Mouse (Mus musculus): ENCODE results near the gene Ndrg3. TPM values are rescaled to one million over a fixed set of nuclear protein-coding genes. Genes with fewer than 3 reads are reported as not detected.

The Ndrg3 gene
- total and polyA plus RNA-seq, 3 experiments = 16.6 to 27.5 (median 21.8) TPM

DNA sequence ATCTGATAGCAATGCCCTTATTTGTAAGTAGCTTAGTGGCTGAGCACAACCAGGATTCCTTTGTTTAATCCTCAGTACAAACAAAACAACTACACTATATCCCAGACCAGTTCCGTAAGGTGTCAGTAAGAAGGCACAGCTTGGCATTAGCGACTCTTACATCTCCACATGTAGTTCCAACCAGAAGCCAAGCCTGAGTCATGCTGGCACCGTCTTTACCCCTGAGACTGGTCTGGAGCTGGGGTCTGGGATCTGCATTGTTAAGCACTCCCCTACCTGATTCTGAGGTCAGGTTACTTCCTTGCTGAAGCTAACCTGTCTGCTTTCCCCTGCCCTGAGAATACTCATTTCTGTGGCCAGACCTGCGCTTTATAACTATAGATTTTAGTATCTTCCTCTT, 23.4 kb downstream of the Ndrg3 start:
- Histone ChIP-seq H3K4me3 (replicated peaks in 1 of 3; ENCODE audit: low read depth in 2 of 3, low read length in 2 of 3, poor library complexity in 1 of 3) (no peak overlapping the region), H3K4me2 (ENCODE audit: insufficient read depth, low read depth, poor library complexity, severe bottlenecking) (no peak overlapping the region), H3K9me3 (replicated peaks; ENCODE audit: low read length) (no peaks in the 10 kb centered on the region), H3K27me3 (replicated peaks) (no peaks in the 10 kb centered on the region), H3K79me2 (replicated peaks; ENCODE audit: control insufficient read depth, extremely low read depth, insufficient read depth, poor library complexity, severe bottlenecking) (no peaks in the 10 kb centered on the region), H3K9ac (ENCODE audit: insufficient read depth, low read depth) (no peak overlapping the region), H3K27ac (ENCODE audit: insufficient read depth, low read depth) (no peak overlapping the region), H3K36me3 (replicated peaks in 1 of 2; ENCODE audit: control insufficient read depth in 1 of 2, insufficient read depth in 1 of 2, low read length in 1 of 2) (peaks cover 3 to 34% of the 10 kb centered on the region in 2 experiments), H3K4me1 (ENCODE audit: control insufficient read depth in 1 of 2, insufficient read depth in 2 of 2) (peaks cover 0 to 2% of the 10 kb centered on the region in 2 experiments; a peak in 1 of 4 replicates)
- dilution Hi-C loops (cut with MboI; ENCODE audit: extremely low pct_ligation_motif_present, extremely low pct_unique_long_range_greater_than_20kb, low sequenced_read_pairs) = no loop called here
- TF ChIP-seq RCOR1 (conservative IDR thresholded peaks at IDR 0.05; ENCODE audit: low read depth, low read length) (no peak), E2F4 (IDR thresholded peaks at IDR 0.05; ENCODE audit: insufficient replicate concordance, low read depth, low read length) (no peak), ELF1 (IDR thresholded peaks at IDR 0.05; ENCODE audit: low read depth, low read length) (no peak)
- in situ Hi-C loops (cut with MboI; ENCODE audit: low pct_ligation_motif_present, low pct_unique_long_range_greater_than_20kb, low sequenced_read_pairs) = no loop called here
- DNase-seq (ENCODE audit: extremely low read depth) = no peak

DNA sequence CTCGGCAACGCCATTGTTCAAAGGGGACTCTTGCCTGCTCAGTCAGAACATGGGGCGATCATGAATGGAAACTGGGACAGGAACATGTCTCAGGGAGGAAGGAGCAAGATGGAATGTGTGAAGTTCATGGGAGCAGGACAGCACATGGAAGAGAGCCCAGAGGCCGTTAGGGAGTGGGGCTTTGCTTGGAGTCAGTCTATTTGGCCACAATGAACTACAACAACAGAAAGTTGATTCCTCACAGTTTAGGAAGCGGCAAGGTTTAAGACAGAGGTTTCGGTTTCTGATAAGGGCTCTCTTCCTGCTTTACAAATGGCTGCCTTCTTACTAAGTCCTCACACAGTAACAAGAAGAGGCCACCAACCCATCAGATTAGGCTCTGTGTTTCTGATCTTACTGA, 24.5 kb downstream of the Ndrg3 start:
- Histone ChIP-seq H3K27ac (ENCODE audit: insufficient read depth, low read depth) (no peak overlapping the region), H3K36me3 (replicated peaks in 1 of 2; ENCODE audit: control insufficient read depth in 1 of 2, insufficient read depth in 1 of 2, low read length in 1 of 2) (peaks cover 3 to 27% of the 10 kb centered on the region in 2 experiments), H3K4me2 (ENCODE audit: insufficient read depth, low read depth, poor library complexity, severe bottlenecking) (no peak overlapping the region), H3K27me3 (replicated peaks) (no peaks in the 10 kb centered on the region), H3K79me2 (replicated peaks; ENCODE audit: control insufficient read depth, extremely low read depth, insufficient read depth, poor library complexity, severe bottlenecking) (no peaks in the 10 kb centered on the region), H3K4me3 (replicated peaks in 1 of 3; ENCODE audit: low read depth in 2 of 3, low read length in 2 of 3, poor library complexity in 1 of 3) (no peak overlapping the region), H3K9ac (ENCODE audit: insufficient read depth, low read depth) (no peak overlapping the region), H3K4me1 (ENCODE audit: control insufficient read depth in 1 of 2, insufficient read depth in 2 of 2) (peaks cover under 1 to 2% of the 10 kb centered on the region in 2 experiments; a peak in 3 of 4 replicates), H3K9me3 (replicated peaks; ENCODE audit: low read length) (no peaks in the 10 kb centered on the region)
- in situ Hi-C loops (cut with MboI; ENCODE audit: low pct_ligation_motif_present, low pct_unique_long_range_greater_than_20kb, low sequenced_read_pairs) (no loop called here), dilution Hi-C loops (cut with MboI; ENCODE audit: extremely low pct_ligation_motif_present, extremely low pct_unique_long_range_greater_than_20kb, low sequenced_read_pairs) (no loop called here)
- no peak for DNase-seq (ENCODE audit: extremely low read depth)
- TF ChIP-seq HCFC1 (IDR thresholded peaks at IDR 0.05; ENCODE audit: low read depth, low read length) (no peak), E2F4 (IDR thresholded peaks at IDR 0.05; ENCODE audit: insufficient replicate concordance, low read depth, low read length) (no peak), CHD1 (IDR thresholded peaks at IDR 0.05; ENCODE audit: low read depth, low read length) (no peak), MYC (IDR thresholded peaks at IDR 0.05; ENCODE audit: low read depth, low read length) (no peak), CHD2 (IDR thresholded peaks at IDR 0.05; ENCODE audit: low read length) (no peak)

DNA sequence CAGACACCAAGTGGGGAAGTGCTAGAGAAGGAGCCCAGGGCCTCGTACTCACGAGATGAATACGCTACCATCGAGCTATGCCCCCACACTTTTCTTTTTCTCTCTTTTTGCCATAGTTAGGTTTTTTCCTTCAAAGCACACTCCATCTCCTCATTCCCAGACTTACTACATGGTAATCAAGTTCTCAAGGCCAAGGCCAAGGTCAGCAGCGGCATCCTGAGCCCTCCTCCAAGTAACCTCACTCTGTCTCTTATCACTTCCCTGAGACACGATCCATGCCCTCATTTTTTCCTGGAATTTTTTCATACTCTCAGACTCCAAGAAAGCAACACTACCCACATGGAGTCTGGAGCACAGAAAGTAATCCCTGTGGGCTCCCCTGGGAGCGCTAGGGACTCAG, 28.0 kb downstream of the Ndrg3 start:
- Histone ChIP-seq H3K4me3 (replicated peaks in 1 of 3; ENCODE audit: low read depth in 2 of 3, low read length in 2 of 3, poor library complexity in 1 of 3) (no peak overlapping the region), H3K4me2 (ENCODE audit: insufficient read depth, low read depth, poor library complexity, severe bottlenecking) (no peak overlapping the region), H3K27me3 (replicated peaks) (no peaks in the 10 kb centered on the region), H3K9me3 (replicated peaks; ENCODE audit: low read length) (no peaks in the 10 kb centered on the region), H3K79me2 (replicated peaks; ENCODE audit: control insufficient read depth, extremely low read depth, insufficient read depth, poor library complexity, severe bottlenecking) (no peaks in the 10 kb centered on the region), H3K9ac (ENCODE audit: insufficient read depth, low read depth) (no peak overlapping the region), H3K4me1 (ENCODE audit: control insufficient read depth in 1 of 2, insufficient read depth in 2 of 2) (peaks cover 5 to 18% of the 10 kb centered on the region in 2 experiments), H3K27ac (ENCODE audit: insufficient read depth, low read depth) (no peak overlapping the region), H3K36me3 (replicated peaks in 1 of 2; ENCODE audit: control insufficient read depth in 1 of 2, insufficient read depth in 1 of 2, low read length in 1 of 2) (peaks cover 0 to 22% of the 10 kb centered on the region in 2 experiments)
- dilution Hi-C loops (cut with MboI; ENCODE audit: extremely low pct_ligation_motif_present, extremely low pct_unique_long_range_greater_than_20kb, low sequenced_read_pairs) (no loop called here), in situ Hi-C loops (cut with MboI; ENCODE audit: low pct_ligation_motif_present, low pct_unique_long_range_greater_than_20kb, low sequenced_read_pairs) (no loop called here)
- no peak for DNase-seq (ENCODE audit: extremely low read depth)
- no peak for TF ChIP-seq SMC3 (IDR thresholded peaks at IDR 0.05; ENCODE audit: low read depth, low read length)
- no peak for TF ChIP-seq KAT2A (IDR thresholded peaks at IDR 0.05; ENCODE audit: insufficient replicate concordance, low read length)
- TF ChIP-seq ZMIZ1 (IDR thresholded peaks at IDR 0.05; ENCODE audit: low read depth, low read length) = no peak
- TF ChIP-seq POLR2A (IDR thresholded peaks at IDR 0.05; ENCODE audit: low read depth, low read length) = no peak
